Mouse (Mus musculus): Measurements from ENCODE around the gene Zdhhc5. TPM values are rescaled to one million over a fixed set of nuclear protein-coding genes. Genes with fewer than 3 reads are reported as not detected.

Zdhhc5 gene
- total RNA-seq (2021) = 52.8 and 58.1 TPM in 2 replicates
- long read RNA-seq, experiment 1, full-length matches to known transcripts = 18 of 27 reads
- long read RNA-seq, experiment 1, partial matches to known transcripts = 6 of 27 reads
- long read RNA-seq, experiment 1, other reads (novel, unspliced or antisense) = 3 of 27 reads
- long read RNA-seq, experiment 2, full-length matches to known transcripts = 15 of 25 reads
- long read RNA-seq, experiment 2, partial matches to known transcripts = 6 of 25 reads
- long read RNA-seq, experiment 2, other reads (novel, unspliced or antisense) = 4 of 25 reads

- DNase-seq = peak; percentile 100
Observed at GRCm38 (mm10) chr2:84714811-84715561, at the start of gene Zdhhc5. Zdhhc5 (minus strand) TSS chr2:84715180.

- DNase-seq = no peak
Observed at GRCm38 (mm10) chr2:84762818-84763217, 47.8 kb upstream of the Zdhhc5 start.

- DNase-seq = no peak
Observed at GRCm38 (mm10) chr2:84762295-84762694, 47.3 kb upstream of the Zdhhc5 start.

- DNase-seq = no peak
Observed at GRCm38 (mm10) chr2:84761840-84762239, 46.9 kb upstream of the Zdhhc5 start.

GRCm38 (mm10) chr2:84761309-84761708 is 46.3 kb upstream of the Zdhhc5 start:
- no peak for DNase-seq

- DNase-seq = no peak
Observed at GRCm38 (mm10) chr2:84760777-84761176, 45.8 kb upstream of the Zdhhc5 start.

GRCm38 (mm10) chr2:84758542-84759127 is 43.7 kb upstream of the Zdhhc5 start:
- peak; percentile 49 for DNase-seq

GRCm38 (mm10) chr2:84757026-84757682 is 42.2 kb upstream of the Zdhhc5 start:
- no peak for DNase-seq

- DNase-seq = no peak
Observed at GRCm38 (mm10) chr2:84756245-84756644, 41.3 kb upstream of the Zdhhc5 start.

GRCm38 (mm10) chr2:84750115-84750514 is 35.1 kb upstream of the Zdhhc5 start:
- DNase-seq = peak; percentile 25

- DNase-seq = no peak
Observed at GRCm38 (mm10) chr2:84744126-84744525, 29.1 kb upstream of the Zdhhc5 start.

- peak; percentile 90 for DNase-seq
Observed at GRCm38 (mm10) chr2:84743561-84743960, 28.6 kb upstream of the Zdhhc5 start, which contains the start of gene Gm19426. Gm19426 (minus strand) TSS chr2:84743655.

GRCm38 (mm10) chr2:84742451-84743283 is 27.7 kb upstream of the Zdhhc5 start:
- DNase-seq = peak; percentile 42

- DNase-seq = peak; percentile 31
Observed at GRCm38 (mm10) chr2:84741841-84742450, 27.0 kb upstream of the Zdhhc5 start.

GRCm38 (mm10) chr2:84740608-84741333 is 25.8 kb upstream of the Zdhhc5 start:
- DNase-seq = peak; percentile 50

- peak; percentile 48 for DNase-seq
Observed at GRCm38 (mm10) chr2:84738271-84738911, 23.4 kb upstream of the Zdhhc5 start.

- DNase-seq = peak; percentile 30
Observed at GRCm38 (mm10) chr2:84737451-84737925, 22.5 kb upstream of the Zdhhc5 start.

- peak; percentile 44 for DNase-seq
Observed at GRCm38 (mm10) chr2:84736312-84737161, 21.6 kb upstream of the Zdhhc5 start.

Data from adrenal gland, postnatal 14 days (tissue).